Mouse (Mus musculus) cerebellum, adult 2 months (tissue): ENCODE measurements at regions not wholly inside any gene's neighbourhood (a gene's known extent, or its start where the extent isn't known, plus 50 kb on each side); places are given as distances from the start of the nearest gene placed in this dataset.

ENCODE experiments used
- CTCF ChIP-seq: fragments of 200-500 bp; IDR thresholded peaks from 2 replicates; pipeline ENCODE4 v1.5.1; 2011; ENCODE audit warnings: low read depth, mild to moderate bottlenecking, control low read depth, low read length, moderate library complexity, borderline replicate concordance; ENCODE audit not compliant: insufficient read depth
- POLR2A ChIP-seq: fragments of 200-500 bp; IDR thresholded peaks from 2 replicates; pipeline ENCODE4 v1.6.1; 2011; ENCODE audit warnings: low read length, control low read depth, borderline replicate concordance; ENCODE audit not compliant: insufficient read depth

- TF ChIP-seq CTCF (no peak), POLR2A (no peak)
Observed at GRCm38 (mm10) chr13:57325306-57325925, 429.6 kb upstream of the Trpc7 start.
